Comparison of ENCODE assay signal across 19 mouse cellular contexts in the genomic region with DNA sequence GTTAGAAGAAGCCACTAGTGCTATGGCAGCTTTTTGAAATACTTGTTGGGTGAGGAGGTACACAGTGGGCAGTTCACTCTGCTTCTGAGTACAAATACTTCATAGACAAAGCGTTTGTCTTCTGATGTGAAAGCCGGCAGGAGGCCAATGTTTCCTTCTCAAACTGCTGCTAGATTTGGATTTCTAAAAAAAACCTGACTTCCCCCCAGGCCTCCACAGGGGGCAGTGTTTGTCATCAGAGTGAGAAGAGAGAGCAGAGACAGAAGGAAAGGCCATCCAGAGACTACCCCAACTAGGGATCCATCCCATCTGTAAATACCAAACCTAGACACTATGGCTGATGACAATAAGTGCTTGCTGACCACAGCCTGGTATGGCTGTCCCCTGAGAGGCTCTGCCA.
DNase-seq lines count a peak whose midpoint lies in the region; ATAC-seq and TF ChIP-seq lines count a peak whose summit lies in the region.
"Had no signal": no experiment of that assay in that cellular context is flagged by ENCODE, and none has a peak within 500 bp of the region (broad histone marks: within the 10 kb centered on the region; RNA-seq: fewer than 3 reads in every experiment).

No protein-coding gene starts in this region.

- H3K9me3 ChIP-seq in heart, embryonic 10.5 days = no peaks in the 10 kb centered on the region
- H3K9me3 ChIP-seq in heart, embryonic 12.5 days (replicated peaks) = no peaks in the 10 kb centered on the region
- H3K9me3 ChIP-seq in lung, embryonic 14.5 days (ENCODE audit: low read depth, low read length) = no peaks in the 10 kb centered on the region
- no peaks in the 10 kb centered on the region for H3K9me3 ChIP-seq in ES-Bruce4 (replicated peaks; ENCODE audit: control insufficient read depth, insufficient read depth, low read length, poor library complexity, severe bottlenecking)
- H3K9me3 ChIP-seq: embryonic facial prominence, embryonic 10.5 days; hindbrain, embryonic 15.5 days; limb, embryonic 15.5 days had no signal

- no peak for TF ChIP-seq EP300 in ES-Bruce4 (IDR thresholded peaks at IDR 0.05; ENCODE audit: insufficient read depth, low read depth, low read length)

- TF ChIP-seq CTCF in lung, embryonic 14.5 days (IDR thresholded peaks at IDR 0.05; ENCODE audit: low read depth) = no peak
- no peak for TF ChIP-seq CTCF in lung, adult 2 months (IDR thresholded peaks at IDR 0.05; ENCODE audit: insufficient read depth, low read length)
- TF ChIP-seq CTCF in ES-Bruce4 (IDR thresholded peaks at IDR 0.05; ENCODE audit: low read depth, low read length) = peak; percentile 2

- no peak for TF ChIP-seq POLR2A in lung, adult 2 months (IDR thresholded peaks at IDR 0.05; ENCODE audit: borderline replicate concordance, extremely low read depth, low read depth, low read length)
- TF ChIP-seq POLR2A in ES-Bruce4 (IDR thresholded peaks at IDR 0.05; ENCODE audit: insufficient read depth, low read length) = no peak

- DNase-seq in heart, embryonic 10.5 days (ENCODE audit: low spot score) = no peak
- DNase-seq in lung, embryonic 14.5 days = peak; percentile 57
- DNase-seq in lung, adult 2 months = no peak
- DNase-seq in adrenal gland, adult 8-10 months = no peak
- no peak for DNase-seq in gastrocnemius, postnatal 4 days (ENCODE audit: low spot score in 2 of 2)
- DNase-seq: adrenal gland, postnatal 14 days; heart, adult 18-20 months; heart, postnatal 10 days; layer of hippocampus, adult 9-11 months; right cerebral cortex, postnatal 14 days had no signal

- 80% methylated on average over 2 of the region's 2 CpGs for WGBS in heart, embryonic 10.5 days
- 49% methylated on average over 2 of the region's 2 CpGs for WGBS in heart, embryonic 12.5 days
- WGBS in lung, embryonic 14.5 days = 20% methylated on average over 2 of the region's 2 CpGs
- WGBS in lung, adult 2 months = 23% methylated on average over 2 of the region's 2 CpGs

- H3K4me3 ChIP-seq in heart, embryonic 10.5 days = no peak overlapping the region
- no peak overlapping the region for H3K4me3 ChIP-seq in heart, embryonic 12.5 days
- H3K4me3 ChIP-seq in lung, embryonic 14.5 days (ENCODE audit: low read depth, low read length) = no peak overlapping the region
- no peak overlapping the region for H3K4me3 ChIP-seq in lung, adult 2 months (replicated peaks; ENCODE audit: extremely low read depth, low read depth, low read length)
- no peak overlapping the region for H3K4me3 ChIP-seq in ES-Bruce4 (ENCODE audit: low read depth, low read length)
- H3K4me3 ChIP-seq: embryonic facial prominence, embryonic 10.5 days; erythroblast, embryonic 14.5 days; hindbrain, embryonic 15.5 days; limb, embryonic 15.5 days had no signal

- H3K27ac ChIP-seq in heart, embryonic 10.5 days = 0 out of 2 replicates have a peak overlapping the region, but pooled peaks have one; percentile 10
- no peak overlapping the region for H3K27ac ChIP-seq in heart, embryonic 12.5 days (ENCODE audit: poor library complexity, severe bottlenecking)
- H3K27ac ChIP-seq in lung, embryonic 14.5 days (ENCODE audit: low read depth) = no peak overlapping the region
- no peak overlapping the region for H3K27ac ChIP-seq in ES-Bruce4 (ENCODE audit: insufficient read depth, low read length)
- H3K27ac ChIP-seq: embryonic facial prominence, embryonic 10.5 days; hindbrain, embryonic 15.5 days; limb, embryonic 15.5 days had no signal

- no peak for ATAC-seq in heart, embryonic 12.5 days (ENCODE audit: insufficient number of reproducible peaks, low FRiP score)
- ATAC-seq in lung, embryonic 14.5 days (ENCODE audit: insufficient read depth) = no peak
- peak; percentile 54; the same call in 1 of the 2 replicates for ATAC-seq in common myeloid progenitor, adult 5-6 weeks (replicated peaks; ENCODE audit: low read depth, poor library complexity, severe bottlenecking)
- ATAC-seq: forebrain, embryonic 16.5 days; midbrain, embryonic 16.5 days had no signal

- 0 out of 2 replicates have a peak, but pooled peaks cover 3% of the 10 kb centered on the region for H3K27me3 ChIP-seq in heart, embryonic 10.5 days (ENCODE audit: insufficient read depth, poor library complexity, severe bottlenecking)
- no peaks in the 10 kb centered on the region for H3K27me3 ChIP-seq in heart, embryonic 12.5 days (replicated peaks)
- no peaks in the 10 kb centered on the region for H3K27me3 ChIP-seq in lung, embryonic 14.5 days (ENCODE audit: insufficient read depth, low read length)
- no peaks in the 10 kb centered on the region for H3K27me3 ChIP-seq in ES-Bruce4 (ENCODE audit: control insufficient read depth, insufficient read depth, low read length, poor library complexity, severe bottlenecking)
- H3K27me3 ChIP-seq: hindbrain, embryonic 15.5 days; limb, embryonic 15.5 days had no signal

- peaks cover 23% of the 10 kb centered on the region for H3K4me1 ChIP-seq in heart, embryonic 10.5 days
- H3K4me1 ChIP-seq in heart, embryonic 12.5 days (replicated peaks) = peaks cover 24% of the 10 kb centered on the region
- H3K4me1 ChIP-seq in lung, embryonic 14.5 days (ENCODE audit: insufficient read depth) = peaks cover 3% of the 10 kb centered on the region; the same call in 1 of the 2 replicates
- no peaks in the 10 kb centered on the region; the same call in 1 of the 2 replicates for H3K4me1 ChIP-seq in lung, adult 2 months (ENCODE audit: control insufficient read depth, insufficient read depth, low read length)
- peaks cover 2% of the 10 kb centered on the region for H3K4me1 ChIP-seq in ES-Bruce4 (ENCODE audit: control insufficient read depth, insufficient read depth, low read length)
- H3K4me1 ChIP-seq: embryonic facial prominence, embryonic 10.5 days; hindbrain, embryonic 15.5 days; limb, embryonic 15.5 days had no signal

- H3K36me3 ChIP-seq in heart, embryonic 10.5 days = no peaks in the 10 kb centered on the region
- H3K36me3 ChIP-seq in heart, embryonic 12.5 days = no peaks in the 10 kb centered on the region
- no peaks in the 10 kb centered on the region for H3K36me3 ChIP-seq in lung, embryonic 14.5 days (ENCODE audit: insufficient read depth)
- no peaks in the 10 kb centered on the region for H3K36me3 ChIP-seq in ES-Bruce4 (ENCODE audit: control insufficient read depth, insufficient read depth, low read length, poor library complexity, severe bottlenecking)
- H3K36me3 ChIP-seq: embryonic facial prominence, embryonic 10.5 days; hindbrain, embryonic 15.5 days; limb, embryonic 15.5 days had no signal

- no peak overlapping the region for H3K4me2 ChIP-seq in heart, embryonic 12.5 days
- no peak overlapping the region for H3K4me2 ChIP-seq in lung, embryonic 14.5 days
- H3K4me2 ChIP-seq: hindbrain, embryonic 15.5 days; limb, embryonic 15.5 days had no signal

- no peak overlapping the region for H3K9ac ChIP-seq in heart, embryonic 12.5 days
- H3K9ac ChIP-seq in lung, embryonic 14.5 days = no peak overlapping the region
- no peak overlapping the region for H3K9ac ChIP-seq in ES-Bruce4 (ENCODE audit: low read depth, poor library complexity, severe bottlenecking)
- H3K9ac ChIP-seq: hindbrain, embryonic 15.5 days; limb, embryonic 15.5 days had no signal
